Mouse (Mus musculus): ENCODE results near the gene D030056L22Rik. TPM values are rescaled to one million over a fixed set of nuclear protein-coding genes. Genes with fewer than 3 reads are reported as not detected.

Gene D030056L22Rik
- 25.0 and 27.0 TPM in 2 replicates for polyA plus RNA-seq (2012; rRNA removed)

DNA sequence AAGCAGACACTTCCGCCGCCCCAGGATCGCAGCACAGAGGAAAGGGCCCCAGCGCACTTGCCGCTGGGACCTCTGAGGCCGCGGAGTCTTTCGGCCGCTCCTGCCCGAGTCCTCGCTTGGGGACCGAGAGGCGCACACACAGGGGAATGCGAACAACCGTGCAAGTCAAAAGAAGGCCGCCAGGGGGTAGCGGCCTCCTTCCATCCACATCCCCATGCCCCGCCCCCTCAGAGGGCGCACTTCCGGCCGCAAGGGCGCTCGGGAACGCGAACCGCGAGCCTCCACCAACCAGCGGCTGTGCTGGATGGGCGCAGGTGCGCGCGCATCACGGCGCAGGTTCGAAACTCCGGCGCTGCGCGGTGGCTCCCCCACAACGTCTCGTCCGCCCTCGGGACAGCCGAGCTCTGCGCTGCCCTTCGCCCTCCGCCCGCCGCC, at the start of gene D030056L22Rik:
Gene D030056L22Rik (plus strand): TSS at position 328 of the 435 bp plus-strand sequence.
- Histone ChIP-seq H3K4me3 (ENCODE audit: insufficient read depth, low read length) (peak within 1 kb of the TSS; percentile 37), H3K4me1 (ENCODE audit: control insufficient read depth, insufficient read depth, low read length) (no peaks in the 10 kb centered on the region; the same call in 1 of the 2 replicates), H3K27ac (ENCODE audit: insufficient read depth, low read length) (peak within 1 kb of the TSS; percentile 67; the same call in 1 of the 2 replicates)
- peak; percentile 61 for TF ChIP-seq POLR2A (IDR thresholded peaks at IDR 0.05; ENCODE audit: extremely low read depth, insufficient read depth, low read length)
- peak; percentile 33; the same call in 1 of the 2 replicates for TF ChIP-seq CTCF (IDR thresholded peaks at IDR 0.05; ENCODE audit: extremely low read depth, insufficient read depth, low read length)

GRCm38 (mm10) chr19:18663904-18664303, 49.1 kb upstream of the D030056L22Rik start:
- Histone ChIP-seq H3K4me1 (ENCODE audit: control insufficient read depth, insufficient read depth, low read length) (no peaks in the 10 kb centered on the region), H3K27ac (ENCODE audit: insufficient read depth, low read length) (no peak overlapping the region), H3K4me3 (ENCODE audit: insufficient read depth, low read length) (no peak overlapping the region)
- TF ChIP-seq POLR2A (IDR thresholded peaks at IDR 0.05; ENCODE audit: extremely low read depth, insufficient read depth, low read length): no peak
- TF ChIP-seq CTCF (IDR thresholded peaks at IDR 0.05; ENCODE audit: extremely low read depth, insufficient read depth, low read length): no peak

DNA sequence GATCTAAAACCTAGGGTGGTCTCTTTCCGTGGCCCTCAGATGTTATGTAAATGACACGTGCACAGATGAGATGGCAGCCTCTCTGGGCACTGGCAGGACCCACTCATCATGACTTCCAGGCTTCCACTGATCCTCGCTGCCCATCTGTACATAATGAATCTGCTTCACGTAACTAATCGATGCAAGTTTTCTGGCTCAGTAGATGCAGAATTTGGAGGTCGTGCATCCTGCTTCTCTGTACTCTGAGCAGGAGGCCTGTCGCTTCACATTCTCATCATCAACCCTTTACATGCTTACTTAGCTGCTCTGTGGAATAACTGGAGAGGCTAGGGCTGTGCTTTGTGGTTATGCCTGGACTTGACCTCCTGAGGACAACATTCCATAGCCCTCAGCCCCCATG, 46.0 kb upstream of the D030056L22Rik start:
- H3K4me1 ChIP-seq (ENCODE audit: control insufficient read depth, insufficient read depth, low read length): peaks cover 1% of the 10 kb centered on the region; the same call in 1 of the 2 replicates
- no peak overlapping the region for H3K27ac ChIP-seq (ENCODE audit: insufficient read depth, low read length)
- H3K4me3 ChIP-seq (ENCODE audit: insufficient read depth, low read length): no peak overlapping the region
- TF ChIP-seq POLR2A (IDR thresholded peaks at IDR 0.05; ENCODE audit: extremely low read depth, insufficient read depth, low read length) (no peak), CTCF (IDR thresholded peaks at IDR 0.05; ENCODE audit: extremely low read depth, insufficient read depth, low read length) (no peak)

- H3K27ac ChIP-seq (ENCODE audit: insufficient read depth, low read length): no peak overlapping the region
- no peak overlapping the region for H3K4me3 ChIP-seq (ENCODE audit: insufficient read depth, low read length)
- peaks cover 4% of the 10 kb centered on the region for H3K4me1 ChIP-seq (ENCODE audit: control insufficient read depth, insufficient read depth, low read length)
- TF ChIP-seq POLR2A (IDR thresholded peaks at IDR 0.05; ENCODE audit: extremely low read depth, insufficient read depth, low read length): no peak
- TF ChIP-seq CTCF (IDR thresholded peaks at IDR 0.05; ENCODE audit: extremely low read depth, insufficient read depth, low read length): no peak
These were observed 43.4 kb upstream of the D030056L22Rik start for GRCm38 (mm10) chr19:18669551-18669950.

GRCm38 (mm10) chr19:18670608-18671007, 42.4 kb upstream of the D030056L22Rik start, which contains the start of gene Carnmt1:
TSS of gene Carnmt1 (plus strand) at chr19:18670764.
- peak within 1 kb of the TSS; percentile 81 for H3K4me3 ChIP-seq (ENCODE audit: insufficient read depth, low read length)
- H3K27ac ChIP-seq (ENCODE audit: insufficient read depth, low read length): peak within 1 kb of the TSS; percentile 48
- TF ChIP-seq POLR2A (IDR thresholded peaks at IDR 0.05; ENCODE audit: extremely low read depth, insufficient read depth, low read length) (peak; percentile 47; the same call in 1 of the 2 replicates), CTCF (IDR thresholded peaks at IDR 0.05; ENCODE audit: extremely low read depth, insufficient read depth, low read length) (no peak)
- H3K4me1 ChIP-seq (ENCODE audit: control insufficient read depth, insufficient read depth, low read length): peaks cover 4% of the 10 kb centered on the region

- no peak for TF ChIP-seq CTCF (IDR thresholded peaks at IDR 0.05; ENCODE audit: extremely low read depth, insufficient read depth, low read length)
- no peak for TF ChIP-seq POLR2A (IDR thresholded peaks at IDR 0.05; ENCODE audit: extremely low read depth, insufficient read depth, low read length)
- Histone ChIP-seq H3K4me3 (ENCODE audit: insufficient read depth, low read length) (peak overlapping the region; percentile 81), H3K4me1 (ENCODE audit: control insufficient read depth, insufficient read depth, low read length) (peaks cover 4% of the 10 kb centered on the region), H3K27ac (ENCODE audit: insufficient read depth, low read length) (peak overlapping the region; percentile 48)
These were observed 41.8 kb upstream of the D030056L22Rik start for GRCm38 (mm10) chr19:18671056-18671741.

- Histone ChIP-seq H3K27ac (ENCODE audit: insufficient read depth, low read length) (no peak overlapping the region), H3K4me3 (ENCODE audit: insufficient read depth, low read length) (peak overlapping the region; percentile 81; the same call in 1 of the 2 replicates), H3K4me1 (ENCODE audit: control insufficient read depth, insufficient read depth, low read length) (peaks cover 4% of the 10 kb centered on the region)
- TF ChIP-seq CTCF (IDR thresholded peaks at IDR 0.05; ENCODE audit: extremely low read depth, insufficient read depth, low read length): no peak
- no peak for TF ChIP-seq POLR2A (IDR thresholded peaks at IDR 0.05; ENCODE audit: extremely low read depth, insufficient read depth, low read length)
These were observed 40.5 kb upstream of the D030056L22Rik start for GRCm38 (mm10) chr19:18672498-18672897.

GRCm38 (mm10) chr19:18673116-18673515, 39.9 kb upstream of the D030056L22Rik start:
- no peak overlapping the region for H3K27ac ChIP-seq (ENCODE audit: insufficient read depth, low read length)
- H3K4me3 ChIP-seq (ENCODE audit: insufficient read depth, low read length): no peak overlapping the region
- peaks cover 4% of the 10 kb centered on the region for H3K4me1 ChIP-seq (ENCODE audit: control insufficient read depth, insufficient read depth, low read length)
- no peak for TF ChIP-seq POLR2A (IDR thresholded peaks at IDR 0.05; ENCODE audit: extremely low read depth, insufficient read depth, low read length)
- no peak for TF ChIP-seq CTCF (IDR thresholded peaks at IDR 0.05; ENCODE audit: extremely low read depth, insufficient read depth, low read length)

DNA sequence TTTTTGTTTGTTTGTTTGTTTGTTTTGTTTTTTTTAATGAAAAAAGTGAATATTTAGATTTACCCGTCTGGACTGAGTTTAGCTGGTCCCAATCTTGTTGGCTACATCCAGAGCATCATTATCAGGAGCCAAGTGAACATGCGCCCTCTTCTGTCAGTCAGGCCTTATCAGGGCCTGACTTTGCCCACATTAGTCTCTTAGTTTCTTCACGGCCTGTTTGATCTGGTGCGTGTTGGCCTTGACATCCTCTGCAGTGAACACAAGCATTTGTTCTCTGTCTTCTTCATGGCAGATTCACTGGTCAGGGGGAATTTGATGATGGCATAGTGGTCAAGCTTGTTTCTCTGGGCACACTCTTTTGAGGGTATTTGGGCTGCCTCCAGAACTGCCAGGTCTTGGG, 30.9 kb upstream of the D030056L22Rik start:
- TF ChIP-seq POLR2A (IDR thresholded peaks at IDR 0.05; ENCODE audit: extremely low read depth, insufficient read depth, low read length): no peak
- no peak for TF ChIP-seq CTCF (IDR thresholded peaks at IDR 0.05; ENCODE audit: extremely low read depth, insufficient read depth, low read length)
- H3K27ac ChIP-seq (ENCODE audit: insufficient read depth, low read length): no peak overlapping the region
- H3K4me1 ChIP-seq (ENCODE audit: control insufficient read depth, insufficient read depth, low read length): no peaks in the 10 kb centered on the region
- no peak overlapping the region for H3K4me3 ChIP-seq (ENCODE audit: insufficient read depth, low read length)

GRCm38 (mm10) chr19:18687556-18687955, 25.4 kb upstream of the D030056L22Rik start:
- H3K4me3 ChIP-seq (ENCODE audit: insufficient read depth, low read length): no peak overlapping the region
- no peaks in the 10 kb centered on the region for H3K4me1 ChIP-seq (ENCODE audit: control insufficient read depth, insufficient read depth, low read length)
- H3K27ac ChIP-seq (ENCODE audit: insufficient read depth, low read length): no peak overlapping the region
- TF ChIP-seq POLR2A (IDR thresholded peaks at IDR 0.05; ENCODE audit: extremely low read depth, insufficient read depth, low read length) (no peak), CTCF (IDR thresholded peaks at IDR 0.05; ENCODE audit: extremely low read depth, insufficient read depth, low read length) (peak; percentile 59)
